Mouse (Mus musculus): ENCODE results near the gene Arfip2.

GRCm38 (mm10) chr7:105639304-105639703, 912 bp downstream of the Arfip2 start:
- TF ChIP-seq CTCF (conservative IDR thresholded peaks at IDR 0.05; ENCODE audit: low read length), result no peak
- no peak for TF ChIP-seq NANOG (IDR thresholded peaks at IDR 0.05; ENCODE audit: borderline replicate concordance, low read length)
- TF ChIP-seq POU5F1 (IDR thresholded peaks at IDR 0.05; ENCODE audit: borderline replicate concordance, low read length), result no peak
